17 mouse cellular contexts compared by ENCODE assay signal in genomic region chr10:38609606-38610510, GRCm38 (mm10).
DNase-seq lines count a peak whose midpoint lies in the region; ATAC-seq and TF ChIP-seq lines count a peak whose summit lies in the region.
"Had no signal": no experiment of that assay in that cellular context is flagged by ENCODE, and none has a peak within 500 bp of the region (broad histone marks: within the 10 kb centered on the region; RNA-seq: fewer than 3 reads in every experiment).

No protein-coding gene starts in this region.

- H3K27me3 ChIP-seq in Patski: no peaks in the 10 kb centered on the region
- H3K27me3 ChIP-seq: embryonic facial prominence, embryonic 15.5 days; heart, embryonic 15.5 days had no signal

- CTCF ChIA-PET in Patski (lab: Charles Lee): no interaction called here

- TF ChIP-seq CTCF in Patski (IDR thresholded peaks at IDR 0.05): no peak

- intact Hi-C loops in left cerebral cortex, postnatal 10 days (cut with DNase I): no loop called here

- in situ Hi-C loops in Patski (cut with MboI; ENCODE audit: low pct_unique_long_range_greater_than_20kb): no loop called here

- no peak for ATAC-seq in Patski
- ATAC-seq: forebrain, embryonic 14.5 days had no signal

- POLR2A ChIA-PET in Patski (lab: Charles Lee): no interaction called here

- DNase-seq in kidney, adult 11 months: peak; percentile 4
- DNase-seq in kidney, postnatal 4 days: no peak
- DNase-seq in kidney, postnatal 36 days: peak; percentile 2 to 21
- DNase-seq in kidney, postnatal 10 days: no peak
- DNase-seq in Patski (ENCODE audit: low read depth, low spot score): peak; percentile 15
- no peak for DNase-seq in left cerebral cortex, postnatal 10 days (ENCODE audit: extremely low spot score in 1 of 2, low spot score in 2 of 2)
- DNase-seq in right cerebral cortex, postnatal 4 days: no peak
- DNase-seq: adrenal gland, adult 8-10 months; adrenal gland, postnatal 36 days; cerebellum, adult 2 months; cerebellum, postnatal 14 days; embryo, embryonic 11 days; gastrocnemius, postnatal 10 days; heart, adult 2 months had no signal

Comparison
In these comparisons a context has a peak if more than half of its experiments do, and no peak if none do; other contexts are left out.
1. DNase-seq: peak in kidney, adult 11 months (single experiment), kidney, postnatal 36 days (2 of 2) and Patski (single experiment); none in kidney, postnatal 4 days (0 of 2), kidney, postnatal 10 days (single experiment), left cerebral cortex, postnatal 10 days (0 of 2) and right cerebral cortex, postnatal 4 days (single experiment).